Mouse (Mus musculus) ES-Bruce4 (cell line): ENCODE data around the gene Cnn3.

Source experiments
- CTCF ChIP-seq: IDR thresholded peaks from one replicate; pipeline ENCODE4 v1.8.1; 2011; ENCODE audit warnings: low read depth, low read length
- EP300 ChIP-seq: IDR thresholded peaks from 2 replicates; pipeline ENCODE4 v1.6.1; 2011; ENCODE audit warnings: low read depth, low read length; ENCODE audit not compliant: insufficient read depth
- POLR2A ChIP-seq: IDR thresholded peaks from one replicate; pipeline ENCODE4 v1.8.1; 2011; ENCODE audit warnings: low read length; ENCODE audit not compliant: insufficient read depth

DNA sequence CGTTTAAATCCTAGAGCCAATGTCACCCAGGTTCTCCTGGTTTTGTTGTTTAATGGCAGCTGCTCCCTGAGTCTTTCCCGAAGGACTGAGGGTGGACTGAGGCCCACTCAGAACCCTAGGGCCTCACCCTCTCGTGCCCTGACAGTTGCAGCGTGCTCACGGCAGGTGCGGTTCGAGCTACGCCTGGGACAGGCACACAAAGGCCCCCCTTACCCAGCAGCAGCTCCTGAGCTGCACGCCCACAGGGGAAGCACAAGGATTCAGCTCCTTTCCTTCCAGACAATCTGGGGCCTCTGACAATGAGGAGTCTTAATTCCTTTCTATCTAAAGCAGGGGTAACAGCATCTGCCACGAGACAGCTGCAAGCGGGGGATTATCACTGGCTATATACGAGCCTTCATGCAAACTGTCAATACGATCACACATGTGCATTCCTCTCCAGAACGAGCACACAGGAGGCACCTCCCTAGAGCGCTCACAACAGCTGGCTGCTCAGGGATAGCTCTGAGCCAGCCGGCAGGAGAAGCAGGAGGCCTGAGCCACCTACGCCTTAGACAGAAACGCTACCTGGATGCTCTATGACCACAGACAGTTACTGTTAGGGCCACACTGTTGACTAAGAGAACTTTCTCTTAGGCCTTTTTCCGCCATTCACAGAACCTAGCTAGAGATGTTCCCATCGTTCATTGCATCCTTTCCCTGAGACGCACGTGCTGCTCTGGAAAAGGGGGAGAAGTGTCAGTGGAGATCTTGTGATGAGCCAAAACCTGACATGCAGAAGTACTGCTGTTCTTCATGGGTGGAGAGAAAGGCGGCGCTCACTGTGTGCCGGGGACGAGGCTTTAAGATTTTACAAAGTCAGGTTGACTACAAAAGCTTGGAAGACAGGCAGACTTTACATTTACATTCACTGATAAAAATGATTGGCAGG is 54.0 kb downstream of the Cnn3 start:
- TF ChIP-seq POLR2A, result no peak
- TF ChIP-seq CTCF, result no peak
- no peak for TF ChIP-seq EP300
